Mouse (Mus musculus) ovary, postnatal 10 days (tissue): Measurements from ENCODE around the gene Rhbg.
A peak's percentile ranks its signal among the peaks of the same experiment; 100 is the strongest.
"Not testable (repeated sequence)": the region's sequence is repeated elsewhere in the genome, so short reads cannot be mapped to it uniquely, and the experiment has no call there.

Source experiments
- DNase-seq: peaks from one replicate; pipeline ENCODE4 v3.0.0; 2022; ENCODE audit warnings: low spot score

Rhbg gene

GRCm38 (mm10) chr3:88254268-88254926, at the start of gene Rhbg:
Gene Rhbg, minus strand, starts transcription at chr3:88254709.
- no peak for DNase-seq

GRCm38 (mm10) chr3:88299172-88299571, 44.7 kb upstream of the Rhbg start:
- no peak for DNase-seq

GRCm38 (mm10) chr3:88297321-88297851, 42.9 kb upstream of the Rhbg start:
- DNase-seq = no peak

- peak; percentile 81 for DNase-seq
Observed at GRCm38 (mm10) chr3:88296561-88297318, 42.2 kb upstream of the Rhbg start, which contains the start of the genes Tsacc and Cct3. Gene Tsacc, minus strand, starts transcription at chr3:88296999. Gene Cct3, plus strand, starts transcription at chr3:88297116.

- DNase-seq = no peak
Observed at GRCm38 (mm10) chr3:88296110-88296560, 41.6 kb upstream of the Rhbg start.

- not testable (repeated sequence) for DNase-seq
Observed at GRCm38 (mm10) chr3:88295272-88295671, 40.8 kb upstream of the Rhbg start.

- no peak for DNase-seq
Observed at GRCm38 (mm10) chr3:88291970-88292369, 37.5 kb upstream of the Rhbg start.

GRCm38 (mm10) chr3:88288133-88288713, 33.7 kb upstream of the Rhbg start:
- DNase-seq = not testable (repeated sequence)

- no peak for DNase-seq
Observed at GRCm38 (mm10) chr3:88287110-88287509, 32.6 kb upstream of the Rhbg start, which contains the start of gene Gm38392. Gene Gm38392, minus strand, starts transcription at chr3:88287210.

- not testable (repeated sequence) for DNase-seq
Observed at GRCm38 (mm10) chr3:88285565-88285895, 31.0 kb upstream of the Rhbg start.

GRCm38 (mm10) chr3:88284815-88285564, 30.5 kb upstream of the Rhbg start:
- DNase-seq = not testable (repeated sequence)

GRCm38 (mm10) chr3:88281141-88281916, 26.8 kb upstream of the Rhbg start:
- DNase-seq = not testable (repeated sequence)

GRCm38 (mm10) chr3:88280035-88280434, 25.5 kb upstream of the Rhbg start:
- no peak for DNase-seq

- no peak for DNase-seq
Observed at GRCm38 (mm10) chr3:88276529-88277143, 22.1 kb upstream of the Rhbg start.

GRCm38 (mm10) chr3:88276121-88276520, 21.6 kb upstream of the Rhbg start:
- DNase-seq = no peak

- DNase-seq = no peak
Observed at GRCm38 (mm10) chr3:88274002-88274401, 19.5 kb upstream of the Rhbg start.

GRCm38 (mm10) chr3:88271859-88272258, 17.4 kb upstream of the Rhbg start:
- no peak for DNase-seq

- not testable (repeated sequence) for DNase-seq
Observed at GRCm38 (mm10) chr3:88271298-88271697, 16.8 kb upstream of the Rhbg start.

- no peak for DNase-seq
Observed at GRCm38 (mm10) chr3:88268991-88269390, 14.5 kb upstream of the Rhbg start.

GRCm38 (mm10) chr3:88268014-88268413, 13.5 kb upstream of the Rhbg start:
- DNase-seq = not testable (repeated sequence)

- DNase-seq = no peak
Observed at GRCm38 (mm10) chr3:88262346-88262745, 7.8 kb upstream of the Rhbg start.
